Mouse (Mus musculus): ENCODE measurements around the gene Olfr615.

DNA sequence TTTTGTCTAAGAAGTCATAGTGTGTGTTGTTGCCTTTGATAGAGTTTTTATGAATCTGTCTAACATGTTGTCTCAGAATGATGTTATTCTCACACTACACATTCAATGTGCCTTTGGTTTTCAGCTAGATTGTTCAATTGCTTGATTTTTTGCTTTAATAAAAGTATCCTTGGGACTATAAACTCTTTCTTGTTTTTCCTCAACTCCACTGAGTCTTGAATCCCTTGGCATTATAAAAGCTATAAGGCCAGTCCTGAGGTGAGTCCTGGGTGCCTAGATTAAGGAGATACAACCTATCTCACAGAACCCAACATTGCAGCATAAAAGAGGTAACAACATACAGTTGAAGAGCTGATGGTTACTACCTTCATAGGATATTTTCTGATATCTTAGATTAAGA lies 44.4 kb downstream of the Olfr615 start, which contains the start of gene Olfr619:
- TF ChIP-seq POLR2A (IDR thresholded peaks at IDR 0.05; ENCODE audit: extremely low read depth, insufficient read depth, low read length) (no peak), CTCF (IDR thresholded peaks at IDR 0.05; ENCODE audit: low read depth, low read length) (no peak)
